Mouse (Mus musculus): Measurements from ENCODE around the gene Dgkh.

DNA sequence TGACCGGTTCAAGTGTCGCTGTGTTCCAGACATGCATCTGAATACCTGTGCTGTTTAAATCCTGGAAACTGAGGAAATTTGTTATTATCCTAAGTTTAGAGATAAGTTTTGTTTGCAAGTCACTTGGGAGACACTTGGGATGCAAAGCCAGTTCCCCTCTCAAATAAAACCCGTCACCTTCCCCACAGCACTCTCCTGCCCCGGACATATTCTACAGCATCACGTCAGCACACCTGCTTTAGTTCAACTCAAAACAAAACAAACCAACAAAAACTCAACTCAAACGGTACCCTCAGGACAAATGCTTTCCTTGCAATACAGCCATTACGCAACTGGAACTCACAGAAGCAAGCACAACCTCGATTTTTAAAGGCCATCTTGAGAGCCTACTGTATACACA, 31.1 kb downstream of the Dgkh start:
- TF ChIP-seq CTCF (IDR thresholded peaks at IDR 0.05; ENCODE audit: control insufficient read depth, insufficient read depth, insufficient read length) (no peak), MAX (IDR thresholded peaks at IDR 0.05) (no peak)
